Mouse (Mus musculus) cerebellum, adult (tissue): ENCODE data around the gene Zfp53.
"Not testable (repeated sequence)": the region's sequence is repeated elsewhere in the genome, so short reads cannot be mapped to it uniquely, and the experiment has no call there.

Experiments
- ATAC-seq: cut with Nextera tagmentation; 2 replicates; pipeline ENCODE4 v1.9.2; 2017; ENCODE audit warnings: mild to moderate bottlenecking, moderate library complexity, mixed read lengths; ENCODE audit not compliant: insufficient number of reproducible peaks, low FRiP score, low TSS enrichment

The Zfp53 gene

DNA sequence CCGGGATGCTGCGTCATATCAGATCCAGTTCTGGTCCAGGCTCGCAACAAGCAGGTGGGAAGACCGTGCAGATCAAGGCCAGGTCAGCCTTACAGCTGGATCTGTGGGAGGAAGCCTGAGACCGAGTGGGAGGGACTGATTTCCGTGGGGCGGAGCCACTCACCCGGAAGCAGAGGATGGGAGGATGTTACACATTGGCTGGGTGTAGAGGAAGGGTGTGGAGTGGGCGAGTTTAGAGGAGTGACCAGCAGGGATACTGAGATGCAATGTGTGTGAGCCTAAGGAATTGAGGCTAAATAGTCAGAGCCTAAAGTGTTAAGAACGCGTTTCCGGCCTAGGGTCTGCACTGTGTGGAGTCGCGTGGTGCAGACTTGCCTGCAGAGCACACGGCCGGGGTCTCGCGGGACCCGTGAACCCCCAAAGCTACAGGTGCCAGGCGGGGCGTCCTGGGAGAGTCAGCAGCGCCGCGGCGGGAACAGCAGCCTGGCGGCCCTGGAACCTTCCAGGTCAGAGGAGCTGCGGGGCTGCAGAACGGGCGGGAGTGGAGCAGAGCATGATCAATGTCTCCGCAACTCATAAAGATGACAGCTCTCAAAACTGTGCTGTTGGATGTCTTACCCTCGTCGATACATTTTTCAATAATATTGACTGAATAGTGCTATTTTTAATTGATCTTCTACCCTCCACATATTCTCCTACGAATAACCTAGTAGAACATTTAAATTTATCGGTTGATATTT lies at the start of gene Zfp53:
Gene Zfp53, plus strand, starts transcription at position 239 of the 740 bp plus-strand sequence.
- peak; percentile 100 for ATAC-seq

DNA sequence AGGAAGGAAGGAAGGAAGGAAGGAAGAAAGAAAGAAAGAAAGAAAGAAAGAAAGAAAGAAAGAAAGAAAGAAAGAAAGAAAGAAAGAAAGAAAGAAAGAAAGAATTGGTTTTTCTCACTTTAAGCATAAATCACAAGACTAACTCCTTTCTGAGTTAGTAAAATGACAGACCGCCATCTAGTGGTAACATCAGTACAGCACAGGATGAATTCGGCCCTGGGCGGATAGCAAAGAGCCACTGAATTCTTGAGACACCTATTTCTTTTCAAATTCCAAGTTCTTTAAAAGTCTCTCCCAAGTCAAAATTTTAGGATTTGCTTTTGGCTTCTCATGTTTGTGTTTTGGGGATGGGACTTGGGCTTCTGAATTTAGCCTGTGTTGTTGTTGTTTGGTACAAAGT lies 39.1 kb upstream of the Zfp53 start:
- ATAC-seq, result peak; percentile 79

DNA sequence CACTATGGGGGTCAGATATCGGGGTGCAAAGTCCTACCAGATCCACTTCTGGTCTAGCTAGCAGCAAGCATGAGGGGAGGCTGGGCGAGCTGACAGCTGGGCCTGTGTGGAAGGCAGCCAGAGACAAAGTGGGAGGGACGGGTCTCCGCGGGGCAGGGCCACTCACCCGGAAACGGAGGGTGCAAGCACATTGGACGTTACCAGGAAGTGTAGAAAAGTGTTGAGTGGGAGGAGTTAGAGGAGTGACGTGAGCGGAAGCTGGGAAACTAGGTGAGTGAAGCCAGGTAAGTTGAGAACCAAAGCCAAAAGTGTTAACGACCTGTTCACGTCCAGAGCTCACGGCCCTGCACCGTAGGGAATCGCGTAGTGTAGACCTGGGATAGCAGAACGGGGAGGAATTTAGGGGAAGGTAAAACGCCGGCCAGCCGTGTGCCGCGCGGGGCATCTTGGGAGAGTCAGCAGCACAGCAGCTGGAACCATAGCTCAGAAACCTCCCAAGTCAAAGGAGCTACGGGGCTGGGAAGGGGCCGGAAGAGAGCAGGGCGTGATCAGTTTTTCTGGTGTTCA lies 38.6 kb upstream of the Zfp53 start, which contains the start of gene Zfp51:
Gene Zfp51, plus strand, starts transcription at position 237 of the 567 bp plus-strand sequence.
- ATAC-seq, result peak; percentile 98

DNA sequence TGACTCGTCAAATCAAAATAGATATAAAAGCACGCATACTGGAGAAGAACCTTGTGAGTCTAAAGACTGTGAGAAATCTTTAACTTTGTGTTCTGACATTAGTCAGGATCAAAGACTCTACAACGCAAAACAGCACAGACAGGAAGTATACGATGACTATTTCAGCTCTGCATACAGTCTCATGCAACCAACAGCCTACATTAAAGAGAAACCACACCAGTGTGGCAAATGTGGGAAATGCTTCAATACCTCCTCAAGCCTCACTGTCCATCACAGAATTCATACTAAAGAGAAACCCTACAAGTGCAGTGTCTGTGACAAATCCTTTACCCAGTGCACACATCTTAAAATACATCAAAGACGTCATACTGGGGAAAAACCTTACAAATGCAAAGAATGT lies 25.2 kb upstream of the Zfp53 start:
- ATAC-seq, result no peak

DNA sequence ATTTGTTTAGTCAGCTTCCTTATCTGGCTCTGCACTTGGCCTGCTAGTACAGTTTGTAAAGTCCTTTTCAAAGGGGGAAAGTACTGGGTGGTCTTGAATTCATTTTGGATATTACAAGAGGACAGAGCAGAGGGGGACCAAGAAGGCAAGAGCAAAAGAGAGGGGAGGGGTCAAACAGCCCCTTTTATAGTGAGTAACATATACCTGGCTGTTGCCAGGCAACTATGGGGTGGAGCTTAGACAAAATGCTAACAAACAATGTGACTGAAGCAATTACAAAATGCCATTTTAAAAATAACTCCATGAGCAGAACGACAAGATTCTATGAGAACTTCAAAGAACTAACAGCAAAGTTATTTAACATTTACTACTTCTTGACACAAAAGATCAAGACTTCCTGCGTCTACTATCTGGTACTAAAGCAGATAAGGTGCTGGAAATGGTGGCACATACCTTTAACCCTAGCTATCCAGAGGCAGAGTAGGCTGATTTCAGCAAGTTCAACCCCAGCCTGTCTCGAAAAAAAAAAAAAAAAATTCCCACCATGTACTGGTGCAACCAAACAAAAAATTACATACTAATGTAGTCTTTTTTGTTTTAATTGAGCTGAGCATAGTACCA lies 16.7 kb upstream of the Zfp53 start:
- no peak for ATAC-seq

DNA sequence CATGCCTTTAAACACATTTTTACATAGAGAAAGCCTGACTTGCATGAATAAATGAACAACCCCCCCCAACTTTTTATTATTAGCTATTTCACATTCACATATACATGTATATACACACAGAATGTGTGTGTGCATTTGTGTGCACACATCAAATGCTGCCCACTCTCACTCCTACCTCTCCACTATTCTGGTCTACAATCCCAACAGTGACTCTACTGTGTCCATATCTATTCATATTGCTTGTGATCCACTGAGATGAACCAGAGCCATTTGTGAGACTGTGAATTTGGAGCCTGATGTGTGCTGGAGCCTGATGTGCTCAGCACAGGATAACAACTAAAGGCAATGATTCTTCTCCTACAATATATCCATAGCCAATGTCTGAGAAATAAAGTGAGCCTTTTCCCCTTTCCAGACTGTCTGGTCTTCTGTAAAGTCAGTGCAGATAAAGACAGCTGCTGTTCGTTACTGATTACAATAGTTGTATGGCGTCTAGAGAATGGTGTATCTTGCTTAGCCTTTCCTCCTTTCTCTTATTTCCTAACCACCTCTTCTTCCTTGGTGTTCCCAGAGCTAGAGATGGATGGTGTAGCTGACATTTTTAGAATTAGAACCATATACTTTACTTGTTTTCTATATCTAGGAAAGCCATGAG lies 16.0 kb upstream of the Zfp53 start:
- no peak for ATAC-seq

DNA sequence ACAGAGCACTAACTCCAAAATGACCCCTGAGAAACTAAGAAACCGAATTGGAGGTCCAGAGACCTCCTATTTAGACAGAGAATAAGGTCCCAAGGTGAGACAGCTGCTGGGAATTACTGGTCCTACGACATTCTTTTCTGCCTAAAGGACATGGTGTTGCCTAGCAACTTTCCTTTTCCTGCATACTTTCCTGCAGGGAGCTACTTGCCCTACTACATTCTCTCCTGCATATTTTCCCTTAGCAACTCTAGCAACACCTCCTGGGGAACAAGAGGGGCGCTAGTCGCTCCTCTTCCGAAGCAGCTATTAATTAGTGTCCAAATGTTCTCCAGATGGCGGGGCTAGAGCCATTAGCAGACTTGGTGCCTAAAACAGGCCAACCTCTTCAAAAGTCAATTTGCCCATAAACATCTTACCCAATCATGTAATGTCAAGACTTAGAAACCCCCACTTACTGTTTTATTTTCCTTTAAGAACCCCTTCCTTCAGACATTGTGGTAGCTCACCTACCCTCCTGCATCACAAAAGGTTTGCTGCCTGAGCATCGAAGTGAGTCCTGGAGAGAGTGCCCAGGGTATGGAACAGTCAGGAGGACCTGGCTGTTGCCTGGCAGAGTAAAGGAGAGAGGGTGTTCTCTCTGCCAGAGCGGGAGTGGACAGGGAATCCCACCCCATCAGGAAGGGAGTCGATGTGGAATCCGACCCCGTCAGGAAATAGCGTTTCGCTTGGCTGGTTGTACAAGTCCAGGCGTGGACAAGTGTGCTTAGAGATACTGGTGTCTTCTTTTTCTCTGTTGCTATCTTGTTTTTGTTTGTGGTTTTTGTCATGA lies 15.2 kb upstream of the Zfp53 start:
- ATAC-seq, result no peak

DNA sequence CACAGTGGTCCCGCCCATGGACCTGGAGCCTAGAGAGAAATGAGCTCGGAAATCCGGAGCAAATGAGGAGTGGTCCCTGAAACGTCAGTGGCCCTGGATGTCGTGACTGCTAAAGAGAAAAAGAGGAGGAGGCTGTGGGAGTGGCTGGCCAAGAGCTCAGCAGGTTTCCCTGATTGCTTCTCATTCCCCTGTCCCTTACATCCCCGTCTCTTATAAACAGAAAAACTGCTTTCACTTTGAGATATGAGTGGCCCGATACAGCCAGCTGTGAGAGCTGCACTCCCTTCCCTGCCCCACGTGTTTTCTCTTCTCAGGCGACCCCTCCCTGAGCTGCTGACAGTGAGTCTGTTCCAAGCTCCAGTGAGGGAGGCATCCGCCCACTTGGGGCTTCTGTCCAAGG lies 14.1 kb upstream of the Zfp53 start:
- ATAC-seq, result not testable (repeated sequence)

DNA sequence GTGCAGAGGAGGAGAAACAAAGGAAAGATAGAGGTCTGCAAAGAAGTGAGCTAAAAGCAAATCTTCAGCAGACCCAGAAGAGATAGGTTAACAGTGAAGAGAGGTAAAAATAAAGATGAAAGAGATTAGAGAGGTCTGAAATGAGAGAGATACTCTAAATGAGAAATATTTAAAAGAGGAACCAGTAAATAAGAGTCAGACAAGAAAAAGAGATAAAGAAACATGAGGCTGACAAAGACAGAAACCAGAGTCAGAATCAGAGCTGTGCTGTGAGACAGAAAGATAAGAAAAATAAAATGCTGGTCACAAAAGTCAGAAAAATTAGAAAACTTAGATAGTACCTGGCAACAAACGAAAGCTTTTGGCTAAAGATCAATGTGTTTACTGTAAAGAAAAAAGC lies 13.5 kb upstream of the Zfp53 start:
- not testable (repeated sequence) for ATAC-seq

DNA sequence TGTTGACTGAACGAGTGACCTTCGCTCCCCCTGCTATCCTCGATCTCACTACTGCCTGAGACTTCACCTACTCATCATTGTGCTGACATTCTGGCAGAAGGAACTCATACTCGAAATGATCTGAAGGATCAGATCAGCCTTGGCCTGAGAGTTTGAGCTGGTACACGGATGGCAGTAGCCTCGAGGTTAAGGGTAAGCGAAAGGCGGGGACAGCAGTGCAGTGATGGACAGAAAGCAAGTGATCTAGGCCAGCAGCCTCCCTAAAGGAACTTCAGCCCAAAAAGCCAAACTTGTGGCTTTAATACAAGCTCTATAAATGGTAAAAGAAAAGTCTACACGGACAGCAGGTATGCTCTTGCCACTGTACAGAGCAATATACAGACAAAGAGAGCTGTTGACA lies 12.4 kb upstream of the Zfp53 start:
- ATAC-seq, result not testable (repeated sequence)

DNA sequence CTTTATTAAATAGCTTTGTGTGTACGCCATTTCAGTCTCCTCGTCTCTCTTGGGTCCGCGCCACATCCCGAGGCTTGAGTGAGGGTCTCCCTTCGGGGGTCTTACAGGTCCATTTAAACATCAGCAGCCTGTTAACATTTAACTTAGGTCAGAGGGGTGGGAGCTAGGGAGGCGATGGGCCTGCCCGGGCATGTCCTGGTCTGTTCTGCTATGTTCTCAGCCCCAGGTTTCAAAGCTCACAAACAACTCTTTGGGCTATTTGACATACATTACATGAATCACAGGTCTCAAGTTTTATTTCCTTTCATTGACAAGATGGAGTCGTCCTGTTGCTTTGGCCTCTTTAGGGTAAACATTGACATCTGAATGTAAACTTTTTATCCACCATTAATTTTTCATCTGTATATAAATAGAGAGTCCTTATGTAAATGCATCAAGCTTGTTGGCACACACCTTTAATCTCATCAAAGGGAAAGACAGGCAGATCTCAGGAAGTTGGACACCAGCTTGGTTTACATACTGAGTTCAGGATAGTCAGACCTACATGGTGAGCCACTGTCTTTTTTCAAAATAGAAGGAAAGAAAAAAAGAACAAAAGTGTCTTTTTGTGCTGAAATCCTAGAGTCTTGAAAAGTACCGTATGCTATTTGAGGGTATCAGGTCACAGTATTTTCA lies 10.6 kb upstream of the Zfp53 start:
- ATAC-seq, result not testable (repeated sequence)

DNA sequence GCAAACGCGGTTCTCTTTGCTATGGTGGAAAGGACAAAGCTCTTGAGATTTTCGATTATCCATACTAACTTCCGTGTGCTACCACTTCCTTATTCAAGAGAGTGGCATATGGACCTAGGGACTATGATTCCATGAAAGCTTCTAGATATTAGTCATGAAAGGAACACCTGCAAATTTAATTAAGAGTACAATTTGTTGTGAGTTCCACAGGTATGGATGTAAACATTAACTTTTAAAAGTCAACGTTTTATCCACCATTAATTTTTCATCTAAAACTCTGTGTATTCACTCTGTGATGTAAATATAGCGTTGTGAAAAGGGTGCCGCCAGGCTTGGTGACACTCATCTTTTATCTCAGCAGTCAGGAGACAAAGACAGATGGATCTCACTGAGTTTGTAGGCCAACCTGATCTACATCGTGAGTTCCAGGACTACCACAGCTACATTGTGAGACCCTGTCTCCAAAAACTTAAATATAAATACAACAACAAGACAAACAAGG lies 753 bp downstream of the Zfp53 start:
- no peak for ATAC-seq

DNA sequence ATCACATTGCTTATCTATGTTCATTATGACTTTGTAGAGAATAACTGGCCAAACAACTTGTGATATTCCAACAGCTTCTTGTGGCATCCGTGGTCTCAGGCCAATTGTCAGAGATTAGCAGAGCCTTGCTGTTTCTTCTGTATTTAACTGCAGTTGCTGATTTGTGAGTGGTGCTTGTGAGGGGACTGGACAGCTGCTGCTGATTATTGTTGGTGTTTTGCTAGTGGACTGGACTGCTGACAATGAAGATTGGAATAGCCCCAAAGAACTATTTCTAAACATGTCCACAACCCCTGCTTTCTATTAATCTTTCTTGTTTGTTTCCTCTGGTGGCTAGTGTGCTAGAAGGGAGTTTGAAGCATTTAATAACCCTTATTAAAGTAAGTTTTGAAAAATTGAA lies 12.6 kb downstream of the Zfp53 start:
- ATAC-seq, result no peak

DNA sequence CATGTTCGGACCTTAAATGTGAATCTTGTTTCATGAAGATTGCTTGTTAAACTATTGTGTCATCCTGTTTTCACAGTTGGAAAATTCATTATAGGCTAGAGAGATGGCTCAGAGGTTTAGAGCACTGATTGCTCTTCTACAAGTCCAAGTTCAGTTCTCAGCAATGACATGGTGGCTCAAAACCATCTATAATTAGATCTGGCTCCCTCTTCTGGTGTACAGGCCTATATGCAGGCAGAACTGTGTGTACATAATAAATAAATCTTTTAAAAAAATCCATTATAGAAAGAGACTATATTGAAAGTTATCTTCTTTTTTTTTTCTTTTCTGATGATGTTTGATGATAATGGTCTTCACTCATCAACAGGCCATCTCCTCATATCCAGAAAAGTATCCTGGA lies 15.7 kb downstream of the Zfp53 start:
- no peak for ATAC-seq

DNA sequence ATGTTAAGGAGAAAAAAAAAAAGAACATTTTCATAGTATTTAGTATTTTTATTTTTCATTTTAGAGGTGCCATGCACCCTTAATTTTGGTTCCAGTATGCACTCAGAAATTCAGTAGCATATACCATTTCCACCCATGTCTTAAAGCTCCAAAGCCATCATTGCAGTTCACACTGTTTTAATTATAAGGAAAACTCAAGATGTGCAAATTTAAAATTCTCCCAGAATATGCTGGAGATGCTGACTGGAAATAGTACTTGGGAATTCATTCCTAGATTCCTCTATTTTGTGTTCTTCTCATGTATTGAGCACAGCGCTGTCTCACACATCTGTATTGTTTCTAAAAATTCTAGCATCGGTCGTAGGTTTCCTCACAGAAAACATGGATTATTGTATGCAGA lies 17.5 kb downstream of the Zfp53 start:
- no peak for ATAC-seq

DNA sequence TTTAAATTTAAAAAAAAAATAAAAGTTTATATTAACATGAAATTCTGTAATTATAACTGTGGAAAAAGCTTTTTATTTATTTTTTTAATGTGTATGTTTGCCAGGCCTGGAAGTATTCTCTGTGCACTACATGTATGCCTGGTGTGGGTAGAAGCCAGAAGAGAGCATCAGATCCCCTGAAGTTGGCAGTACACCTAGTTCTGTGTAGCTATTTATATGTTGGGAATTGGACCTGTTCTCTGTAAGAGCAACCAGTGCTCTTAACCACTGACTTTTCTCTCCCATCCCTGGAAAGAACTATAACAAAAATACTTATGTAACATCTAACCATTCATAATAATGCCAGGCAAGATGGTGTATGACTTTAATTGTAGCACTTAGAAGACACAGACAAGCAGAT lies 21.0 kb downstream of the Zfp53 start:
- no peak for ATAC-seq

DNA sequence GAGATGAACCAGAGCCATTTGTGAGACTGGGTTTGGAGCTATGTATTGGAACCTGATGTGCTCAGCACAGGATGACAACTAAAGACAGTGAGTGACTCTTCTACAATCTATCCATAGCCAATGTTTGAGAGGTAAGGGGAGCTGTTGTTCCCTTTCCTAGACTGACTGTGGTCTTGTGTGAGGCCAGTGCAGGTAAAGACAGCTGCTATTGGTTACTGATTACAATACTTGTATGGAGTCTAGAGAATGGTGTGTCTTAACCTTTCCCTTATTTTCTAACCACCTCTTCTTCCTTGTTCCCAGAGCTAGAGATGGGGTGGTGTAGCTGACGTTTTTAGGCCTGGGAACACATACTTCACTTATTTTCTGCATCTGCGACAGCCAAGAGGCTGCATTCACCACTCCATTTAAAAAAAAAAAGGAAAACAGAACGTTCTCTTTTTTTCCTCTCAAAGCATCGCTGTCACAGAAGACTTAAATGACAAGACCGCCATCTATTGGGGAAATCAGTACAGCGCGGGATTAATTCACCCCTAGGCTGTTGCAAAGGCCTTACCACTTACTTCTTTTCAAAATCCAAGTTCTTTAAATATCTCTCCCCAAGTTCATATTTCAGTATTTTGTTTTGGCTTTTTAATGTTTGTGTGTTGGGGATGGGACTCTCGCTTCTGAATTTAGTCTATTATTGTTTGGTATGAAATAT lies 26.8 kb downstream of the Zfp53 start:
- peak; percentile 58 for ATAC-seq

DNA sequence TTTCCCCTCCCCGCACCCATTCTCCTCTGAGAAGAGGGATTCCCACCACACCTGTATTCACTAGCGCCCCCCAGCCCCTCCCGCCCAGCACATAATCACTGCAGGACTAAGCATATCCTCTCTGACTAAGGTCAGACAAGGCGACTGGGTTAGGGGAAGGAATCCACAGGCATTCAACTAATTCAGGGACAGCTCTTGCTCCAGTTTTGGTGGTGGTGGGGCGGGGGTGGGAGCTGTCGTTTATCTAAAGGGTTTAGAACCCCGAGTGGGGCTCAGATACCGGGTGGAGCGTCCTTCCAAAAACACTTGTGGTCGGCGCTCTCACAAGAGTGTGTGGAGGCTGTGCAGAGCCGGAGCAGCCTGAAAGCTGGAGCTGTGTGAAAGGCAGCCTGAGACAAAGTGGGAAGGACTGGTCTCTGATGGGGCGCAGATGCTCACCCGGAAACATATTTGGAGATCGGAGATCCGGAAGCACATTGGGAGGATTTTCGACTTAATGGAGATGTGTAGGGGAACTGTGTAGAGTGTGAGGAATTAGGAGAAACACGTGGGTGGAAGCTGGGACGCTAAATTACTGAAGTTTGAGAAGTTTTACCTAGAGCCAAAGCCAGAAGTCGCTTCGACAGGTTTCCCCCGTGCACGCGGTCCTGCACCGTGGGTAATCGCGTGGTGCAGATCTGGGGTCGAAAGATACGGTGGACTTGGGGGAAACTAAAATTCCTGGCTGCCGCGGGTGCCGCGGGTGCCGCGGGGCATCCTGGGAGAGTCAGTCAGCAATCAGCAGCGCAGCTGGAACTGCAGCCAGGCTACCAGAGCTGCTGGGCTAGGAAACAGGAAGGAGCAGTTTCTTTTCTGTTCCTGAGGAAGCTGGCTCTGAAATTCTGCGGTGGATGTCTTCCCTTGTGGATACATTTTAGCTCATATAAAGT lies 27.7 kb downstream of the Zfp53 start:
- ATAC-seq, result peak; percentile 72
